21 mouse cellular contexts compared by ENCODE assay signal in genomic region chr10:44006815-44007214, GRCm38 (mm10).
A peak's percentile ranks its signal among the peaks of the same experiment; 100 is the strongest.
DNase-seq lines count a peak whose midpoint lies in the region; ATAC-seq lines count a peak whose summit lies in the region.
"Had no signal": no experiment of that assay in that cellular context is flagged by ENCODE, and none has a peak within 500 bp of the region (broad histone marks: within the 10 kb centered on the region; RNA-seq: fewer than 3 reads in every experiment).

No protein-coding gene starts in this region.

- peaks cover 33% of the 10 kb centered on the region for H3K4me1 ChIP-seq in limb, embryonic 13.5 days
- peaks cover 33% of the 10 kb centered on the region for H3K4me1 ChIP-seq in limb, embryonic 10.5 days

- H3K36me3 ChIP-seq in limb, embryonic 13.5 days = no peaks in the 10 kb centered on the region
- no peaks in the 10 kb centered on the region for H3K36me3 ChIP-seq in limb, embryonic 10.5 days
- H3K36me3 ChIP-seq: embryonic facial prominence, embryonic 15.5 days; hindbrain, embryonic 13.5 days; liver, embryonic 15.5 days; lung, embryonic 15.5 days; midbrain, embryonic 10.5 days; midbrain, embryonic 15.5 days; neural tube, embryonic 15.5 days had no signal

- WGBS in limb, embryonic 13.5 days = 78% methylated on average over 4 of the region's 4 CpGs
- 87% methylated on average over 4 of the region's 4 CpGs for WGBS in limb, embryonic 10.5 days

- H3K9ac ChIP-seq in limb, embryonic 13.5 days = no peak overlapping the region
- H3K9ac ChIP-seq: embryonic facial prominence, embryonic 15.5 days; liver, embryonic 15.5 days; midbrain, embryonic 15.5 days; neural tube, embryonic 15.5 days had no signal

- peak; percentile 56 for DNase-seq in heart, adult 11 months
- DNase-seq in heart, adult 18-20 months = no peak
- no peak for DNase-seq in limb, embryonic 10.5 days (ENCODE audit: low spot score)
- DNase-seq in fibroblast of lung, adult 2 months (ENCODE audit: low read depth) = peak; percentile 90
- DNase-seq in urinary bladder, adult 18-20 months (ENCODE audit: low spot score in 2 of 2) = no peak
- DNase-seq: cerebellum, adult 18-20 months; gastrocnemius, postnatal 14 days; heart, postnatal 36 days; spleen, adult 18-20 months had no signal

- H3K4me3 ChIP-seq in limb, embryonic 13.5 days = no peak overlapping the region
- H3K4me3 ChIP-seq in limb, embryonic 10.5 days = no peak overlapping the region
- H3K4me3 ChIP-seq: hindbrain, embryonic 13.5 days; layer of hippocampus, adult 2 months; left cerebral cortex, adult 2 months had no signal

- H3K9me3 ChIP-seq in limb, embryonic 13.5 days = no peaks in the 10 kb centered on the region
- no peaks in the 10 kb centered on the region for H3K9me3 ChIP-seq in limb, embryonic 10.5 days (replicated peaks)
- H3K9me3 ChIP-seq: embryonic facial prominence, embryonic 15.5 days; hindbrain, embryonic 13.5 days; liver, embryonic 15.5 days; lung, embryonic 15.5 days; midbrain, embryonic 10.5 days; midbrain, embryonic 15.5 days; neural tube, embryonic 15.5 days had no signal

- ATAC-seq in limb, embryonic 13.5 days (ENCODE audit: low FRiP score, low read depth) = no peak
- no peak for ATAC-seq in inflammation-experienced regulatory T-cells, adult 6 months
- ATAC-seq: forebrain, embryonic 14.5 days; midbrain, embryonic 15.5 days had no signal

- H3K27me3 ChIP-seq in limb, embryonic 13.5 days = peaks cover 55% of the 10 kb centered on the region
- peaks cover 77% of the 10 kb centered on the region for H3K27me3 ChIP-seq in limb, embryonic 10.5 days (ENCODE audit: low read depth, poor library complexity, severe bottlenecking)

- H3K4me2 ChIP-seq in limb, embryonic 13.5 days (replicated peaks) = peak overlapping the region; percentile 80; the same call in 1 of the 2 replicates

- no peak overlapping the region for H3K27ac ChIP-seq in limb, embryonic 13.5 days
- no peak overlapping the region for H3K27ac ChIP-seq in limb, embryonic 10.5 days
- H3K27ac ChIP-seq: hindbrain, embryonic 13.5 days; layer of hippocampus, adult 2 months; left cerebral cortex, adult 2 months; liver, embryonic 15.5 days; lung, embryonic 15.5 days; midbrain, embryonic 10.5 days; midbrain, embryonic 15.5 days; neural tube, embryonic 15.5 days had no signal

Comparison
In these comparisons a context has a peak if more than half of its experiments do, and no peak if none do; other contexts are left out.
1. DNase-seq: peak in heart, adult 11 months (single experiment) and fibroblast of lung, adult 2 months (single experiment); none in heart, adult 18-20 months (0 of 2), limb, embryonic 10.5 days (single experiment) and urinary bladder, adult 18-20 months (0 of 2).